Mouse (Mus musculus): ENCODE data around the gene Lcor. TPM values are rescaled to one million over a fixed set of nuclear protein-coding genes. Genes with fewer than 3 reads are reported as not detected.
A peak's percentile ranks its signal among the peaks of the same experiment; 100 is the strongest.

Lcor gene
- total RNA-seq, 1 experiment, result 10.2 TPM

GRCm38 (mm10) chr19:41591808-41592207, 109.4 kb downstream of the Lcor start:
- in situ Hi-C loops (cut with MboI; ENCODE audit: low sequenced_read_pairs in 2 of 2, unreplicated experiment in 2 of 2), result no loop called here
- no peak for DNase-seq (ENCODE audit: low read depth, low spot score)
- no peak for TF ChIP-seq CHD2 (IDR thresholded peaks at IDR 0.05; ENCODE audit: low read depth, low read length)
- no peak for TF ChIP-seq ZNF384 (IDR thresholded peaks at IDR 0.05; ENCODE audit: low read depth, low read length)
- no peak for TF ChIP-seq ZC3H11A (IDR thresholded peaks at IDR 0.05; ENCODE audit: borderline replicate concordance, low read depth, low read length)
- no peak for TF ChIP-seq MAFK (IDR thresholded peaks at IDR 0.05; ENCODE audit: insufficient read depth, low read depth, low read length)
- TF ChIP-seq HCFC1 (IDR thresholded peaks at IDR 0.05; ENCODE audit: borderline replicate concordance, insufficient read depth, low read length), result no peak
- Histone ChIP-seq H3K4me1 (ENCODE audit: control insufficient read depth in 2 of 2, insufficient read depth in 2 of 2, low read length in 2 of 2, poor library complexity in 1 of 2) (peaks cover 0 to 4% of the 10 kb centered on the region in 2 experiments; a peak in 1 of 4 replicates), H3K4me3 (ENCODE audit: insufficient read depth in 1 of 2, low read depth in 1 of 2, low read length in 2 of 2, poor library complexity in 1 of 2, severe bottlenecking in 1 of 2) (no peak overlapping the region), H3K9ac (ENCODE audit: insufficient read depth, low read depth, low read length, poor library complexity, severe bottlenecking) (no peak overlapping the region), H3K9me3 (ENCODE audit: control insufficient read depth, insufficient read depth, low read depth, low read length) (no peaks in the 10 kb centered on the region), H3K36me3 (ENCODE audit: control insufficient read depth, insufficient read depth, low read length, poor library complexity, severe bottlenecking) (peaks cover 7% of the 10 kb centered on the region; the same call in 1 of the 2 replicates), H3K27ac (ENCODE audit: insufficient read depth, low read depth, low read length, poor library complexity, severe bottlenecking) (no peak overlapping the region)

- no peak for TF ChIP-seq CHD2 (IDR thresholded peaks at IDR 0.05; ENCODE audit: low read depth, low read length)
- TF ChIP-seq ZNF384 (IDR thresholded peaks at IDR 0.05; ENCODE audit: low read depth, low read length), result no peak
- TF ChIP-seq ZC3H11A (IDR thresholded peaks at IDR 0.05; ENCODE audit: borderline replicate concordance, low read depth, low read length), result no peak
- TF ChIP-seq HCFC1 (IDR thresholded peaks at IDR 0.05; ENCODE audit: borderline replicate concordance, insufficient read depth, low read length), result no peak
- no peak for TF ChIP-seq MAFK (IDR thresholded peaks at IDR 0.05; ENCODE audit: insufficient read depth, low read depth, low read length)
- Histone ChIP-seq H3K9me3 (ENCODE audit: control insufficient read depth, insufficient read depth, low read depth, low read length) (no peaks in the 10 kb centered on the region), H3K36me3 (ENCODE audit: control insufficient read depth, insufficient read depth, low read length, poor library complexity, severe bottlenecking) (no peaks in the 10 kb centered on the region), H3K9ac (ENCODE audit: insufficient read depth, low read depth, low read length, poor library complexity, severe bottlenecking) (no peak overlapping the region), H3K4me1 (ENCODE audit: control insufficient read depth in 2 of 2, insufficient read depth in 2 of 2, low read length in 2 of 2, poor library complexity in 1 of 2) (peaks cover 2 to 4% of the 10 kb centered on the region in 2 experiments; a peak in 2 of 4 replicates), H3K4me3 (ENCODE audit: insufficient read depth in 1 of 2, low read depth in 1 of 2, low read length in 2 of 2, poor library complexity in 1 of 2, severe bottlenecking in 1 of 2) (no peak overlapping the region), H3K27ac (ENCODE audit: insufficient read depth, low read depth, low read length, poor library complexity, severe bottlenecking) (no peak overlapping the region)
- in situ Hi-C loops (cut with MboI; ENCODE audit: low sequenced_read_pairs in 2 of 2, unreplicated experiment in 2 of 2), result no loop called here
- no peak for DNase-seq (ENCODE audit: low read depth, low spot score)
These were observed 114.9 kb downstream of the Lcor start for GRCm38 (mm10) chr19:41597170-41597894.

GRCm38 (mm10) chr19:41600647-41601046, 118.2 kb downstream of the Lcor start:
- TF ChIP-seq ZC3H11A (IDR thresholded peaks at IDR 0.05; ENCODE audit: borderline replicate concordance, low read depth, low read length) (no peak), ZNF384 (IDR thresholded peaks at IDR 0.05; ENCODE audit: low read depth, low read length) (no peak), HCFC1 (IDR thresholded peaks at IDR 0.05; ENCODE audit: borderline replicate concordance, insufficient read depth, low read length) (no peak), MAFK (IDR thresholded peaks at IDR 0.05; ENCODE audit: insufficient read depth, low read depth, low read length) (no peak), CHD2 (IDR thresholded peaks at IDR 0.05; ENCODE audit: low read depth, low read length) (no peak)
- no peaks in the 10 kb centered on the region for H3K9me3 ChIP-seq (ENCODE audit: control insufficient read depth, insufficient read depth, low read depth, low read length)
- H3K4me3 ChIP-seq (ENCODE audit: insufficient read depth in 1 of 2, low read depth in 1 of 2, low read length in 2 of 2, poor library complexity in 1 of 2, severe bottlenecking in 1 of 2), result peak overlapping the region; percentile 38 to 48; a peak in 3 of 4 replicates
- no peak overlapping the region for H3K27ac ChIP-seq (ENCODE audit: insufficient read depth, low read depth, low read length, poor library complexity, severe bottlenecking)
- in situ Hi-C loops (cut with MboI; ENCODE audit: low sequenced_read_pairs in 2 of 2, unreplicated experiment in 2 of 2), result no loop called here
- H3K4me1 ChIP-seq (ENCODE audit: control insufficient read depth in 2 of 2, insufficient read depth in 2 of 2, low read length in 2 of 2, poor library complexity in 1 of 2), result peaks cover 1 to 2% of the 10 kb centered on the region in 2 experiments; a peak in 2 of 4 replicates
- no peaks in the 10 kb centered on the region for H3K36me3 ChIP-seq (ENCODE audit: control insufficient read depth, insufficient read depth, low read length, poor library complexity, severe bottlenecking)
- no peak for DNase-seq (ENCODE audit: low read depth, low spot score)
- H3K9ac ChIP-seq (ENCODE audit: insufficient read depth, low read depth, low read length, poor library complexity, severe bottlenecking), result no peak overlapping the region

GRCm38 (mm10) chr19:41606208-41606987, 124.0 kb downstream of the Lcor start:
- in situ Hi-C loops (cut with MboI; ENCODE audit: low sequenced_read_pairs in 2 of 2, unreplicated experiment in 2 of 2), result no loop called here

More at GRCm38 (mm10) chr19:41606208-41606987, 124.0 kb downstream of the Lcor start:
- H3K4me3 ChIP-seq (ENCODE audit: insufficient read depth in 1 of 2, low read depth in 1 of 2, low read length in 2 of 2, poor library complexity in 1 of 2, severe bottlenecking in 1 of 2), result no peak overlapping the region
- TF ChIP-seq MAFK (IDR thresholded peaks at IDR 0.05; ENCODE audit: insufficient read depth, low read depth, low read length) (peak; percentile 52; the same call in 1 of the 2 replicates), CHD2 (IDR thresholded peaks at IDR 0.05; ENCODE audit: low read depth, low read length) (no peak)
- no peaks in the 10 kb centered on the region for H3K36me3 ChIP-seq (ENCODE audit: control insufficient read depth, insufficient read depth, low read length, poor library complexity, severe bottlenecking)
- no peak overlapping the region for H3K27ac ChIP-seq (ENCODE audit: insufficient read depth, low read depth, low read length, poor library complexity, severe bottlenecking)
- no peaks in the 10 kb centered on the region for H3K4me1 ChIP-seq (ENCODE audit: control insufficient read depth in 2 of 2, insufficient read depth in 2 of 2, low read length in 2 of 2, poor library complexity in 1 of 2)
- DNase-seq (ENCODE audit: low read depth, low spot score), result no peak
- no peaks in the 10 kb centered on the region for H3K9me3 ChIP-seq (ENCODE audit: control insufficient read depth, insufficient read depth, low read depth, low read length)
- H3K9ac ChIP-seq (ENCODE audit: insufficient read depth, low read depth, low read length, poor library complexity, severe bottlenecking), result no peak overlapping the region
